Mouse (Mus musculus): ENCODE results near the gene Naxd.
"Not testable (repeated sequence)": the region's sequence is repeated elsewhere in the genome, so short reads cannot be mapped to it uniquely, and the experiment has no call there.

Naxd gene

GRCm38 (mm10) chr8:11471309-11471708 lies 26.0 kb upstream of the Naxd start:
- DNase-seq (ENCODE audit: low read depth in 2 of 2, low spot score in 2 of 2), result no peak

GRCm38 (mm10) chr8:11473072-11473471 lies 24.2 kb upstream of the Naxd start:
- DNase-seq (ENCODE audit: low read depth in 2 of 2, low spot score in 2 of 2), result no peak

DNA sequence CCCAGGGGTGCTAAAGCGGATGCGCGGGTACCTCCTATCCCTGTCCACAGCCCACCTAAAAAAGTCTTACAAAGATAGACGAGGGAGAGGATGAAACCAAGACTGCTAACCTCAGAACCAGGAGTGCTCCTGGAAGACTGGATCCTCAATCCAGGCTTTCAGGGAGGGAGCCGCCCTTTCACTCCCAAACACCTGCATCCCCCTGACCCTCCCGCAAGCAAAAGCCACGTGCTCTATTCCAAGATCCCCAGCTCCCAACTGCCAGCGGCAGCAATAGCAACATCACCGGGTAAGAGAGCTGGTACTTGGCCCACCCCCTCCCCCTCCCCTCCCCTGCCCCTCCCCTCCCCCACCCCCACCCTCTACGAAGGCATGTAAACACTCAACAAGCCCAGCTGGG lies 21.9 kb upstream of the Naxd start:
- DNase-seq (ENCODE audit: low read depth in 2 of 2, low spot score in 2 of 2), result no peak

- DNase-seq (ENCODE audit: low read depth in 2 of 2, low spot score in 2 of 2), result no peak
These were observed 21.4 kb upstream of the Naxd start for GRCm38 (mm10) chr8:11475876-11476275.

DNA sequence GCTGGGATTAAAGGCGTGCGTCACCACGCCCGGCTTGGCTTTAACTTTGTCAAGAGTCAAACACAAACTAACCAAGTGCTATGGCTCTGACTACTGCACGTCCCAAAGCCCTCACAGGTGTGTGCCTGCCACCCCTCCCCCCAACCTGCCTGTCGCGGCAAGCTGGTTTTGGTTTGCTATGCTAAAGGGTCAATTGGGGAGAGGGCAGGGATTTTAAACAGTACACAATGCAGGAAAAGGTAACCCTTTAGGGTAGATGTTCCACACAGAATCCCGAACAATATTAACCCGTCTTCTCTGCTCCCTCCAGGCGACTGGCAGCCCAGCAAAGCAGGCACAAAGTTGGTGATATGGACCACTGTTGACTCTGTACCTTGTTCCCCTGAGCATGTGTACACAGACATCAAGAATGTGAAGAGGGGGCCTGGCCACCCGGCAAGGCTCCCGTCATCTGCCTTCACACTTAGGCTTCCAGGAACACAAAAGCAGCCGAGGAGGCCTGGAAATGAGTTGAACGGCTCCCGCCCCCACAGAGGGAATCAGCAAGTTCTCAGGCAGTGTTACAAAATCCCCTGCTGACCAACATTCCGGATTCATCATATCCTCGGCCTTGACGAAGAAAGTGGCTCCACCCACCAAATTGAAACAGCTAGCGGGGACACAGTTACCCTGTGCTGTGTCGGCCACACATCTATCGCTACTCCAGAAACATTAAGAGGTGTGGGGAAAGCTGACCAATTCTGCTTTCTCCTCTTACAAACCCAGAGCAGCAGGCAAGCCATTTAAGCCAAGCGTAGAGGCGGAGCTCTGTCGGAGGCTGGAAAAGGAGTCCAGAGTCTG lies 20.7 kb upstream of the Naxd start:
- DNase-seq (ENCODE audit: low read depth in 2 of 2, low spot score in 2 of 2), result no peak

GRCm38 (mm10) chr8:11477178-11477553 lies 20.1 kb upstream of the Naxd start:
- no peak for DNase-seq (ENCODE audit: low read depth in 2 of 2, low spot score in 2 of 2)

DNA sequence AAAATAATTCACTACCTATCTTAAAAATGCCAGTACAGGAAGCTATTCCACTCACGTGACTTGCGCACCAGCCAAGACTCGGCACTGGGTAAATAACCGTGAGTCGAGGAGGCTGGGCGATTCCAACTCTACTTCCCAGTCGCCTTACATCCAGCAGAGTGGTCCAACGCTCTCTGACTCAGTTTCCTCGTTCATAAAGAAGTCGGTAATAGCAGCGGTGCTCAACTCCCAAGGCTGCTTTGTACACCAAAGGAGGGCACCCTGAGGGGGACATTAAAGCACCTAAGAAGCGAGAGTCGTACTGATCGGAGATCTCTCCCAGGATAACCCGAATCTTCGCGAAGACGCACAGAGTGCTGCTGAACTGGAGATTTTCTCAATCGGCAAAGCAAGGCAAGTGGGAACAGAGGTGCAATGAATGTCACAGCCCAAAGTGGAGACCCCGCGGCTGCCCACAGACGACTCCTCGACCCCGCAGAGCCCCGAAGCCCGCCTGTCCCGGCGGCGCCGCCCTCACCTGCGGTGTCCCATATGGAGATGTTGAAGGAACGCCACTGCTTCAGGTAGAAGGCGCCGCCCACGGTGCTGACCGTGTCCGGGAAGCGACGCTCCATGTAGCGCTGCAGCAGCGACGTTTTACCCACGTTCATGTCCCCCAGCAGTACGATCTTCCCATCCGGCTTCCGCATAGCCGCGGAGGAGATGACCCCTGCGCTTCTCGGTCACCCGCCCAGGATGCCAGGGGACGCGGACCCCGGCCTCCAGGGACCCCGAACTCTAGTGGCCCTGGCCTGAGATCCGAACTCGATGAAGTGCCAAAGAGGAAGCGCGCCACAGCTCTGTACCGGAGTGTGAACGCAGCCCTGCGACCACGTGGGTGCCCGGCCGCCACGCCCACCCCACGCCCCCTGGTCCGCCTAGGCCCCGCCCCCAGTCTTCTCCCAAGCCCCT lies 19.2 kb upstream of the Naxd start, which contains the start of gene Rab20:
Gene Rab20 (minus strand): TSS at position 900 of the 951 bp plus-strand sequence.
- DNase-seq (ENCODE audit: low read depth in 2 of 2, low spot score in 2 of 2), result peak; percentile 19 to 31

GRCm38 (mm10) chr8:11478807-11479527 lies 18.3 kb upstream of the Naxd start:
- no peak for DNase-seq (ENCODE audit: low read depth in 2 of 2, low spot score in 2 of 2)

- no peak for DNase-seq (ENCODE audit: low read depth in 2 of 2, low spot score in 2 of 2)
These were observed 17.7 kb upstream of the Naxd start for GRCm38 (mm10) chr8:11479591-11479990.

DNA sequence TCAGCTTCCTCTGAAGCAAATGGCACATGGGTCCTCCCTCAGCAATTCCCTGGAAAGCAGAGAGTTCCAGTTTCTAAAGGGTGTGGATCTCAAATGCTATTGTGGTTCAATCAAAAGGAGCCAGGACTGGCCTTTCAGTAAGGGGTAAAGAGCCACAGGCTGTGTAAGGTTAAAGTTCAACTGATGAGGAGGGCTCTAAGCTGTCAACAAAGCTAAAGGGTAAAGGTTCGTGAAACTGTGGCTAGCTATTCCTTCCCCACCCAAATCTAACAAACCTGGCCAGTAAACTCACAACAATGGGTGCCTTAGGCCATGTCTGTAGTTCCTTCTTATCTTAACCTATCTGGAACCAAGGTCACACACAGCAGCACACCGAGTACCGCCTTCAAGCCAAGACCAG lies 15.4 kb upstream of the Naxd start:
- DNase-seq (ENCODE audit: low read depth in 2 of 2, low spot score in 2 of 2), result no peak

- DNase-seq (ENCODE audit: low read depth in 2 of 2, low spot score in 2 of 2), result no peak
These were observed 14.8 kb upstream of the Naxd start for GRCm38 (mm10) chr8:11482537-11482936.

- peak; percentile 69 to 75 for DNase-seq (ENCODE audit: low read depth in 2 of 2, low spot score in 2 of 2)
These were observed 11.2 kb upstream of the Naxd start for GRCm38 (mm10) chr8:11486142-11486541.

DNA sequence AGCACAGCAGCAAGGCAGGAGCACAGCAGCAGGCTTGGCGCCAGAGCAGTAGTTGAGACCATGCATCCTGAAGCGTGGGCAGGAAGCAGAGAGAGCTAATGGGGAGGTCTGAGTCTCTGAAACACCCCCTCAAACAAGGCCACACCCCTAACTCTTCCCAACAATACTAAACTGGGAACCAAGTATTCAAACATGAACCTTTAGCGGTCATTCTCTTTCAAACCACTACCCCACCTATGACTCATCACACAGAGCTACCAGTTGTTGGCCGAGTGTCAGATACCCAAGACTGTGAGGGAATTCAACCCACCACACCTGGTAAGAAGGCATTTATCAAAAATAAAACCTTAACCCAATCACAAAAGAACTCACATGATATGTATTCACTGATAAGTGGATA lies 10.1 kb upstream of the Naxd start:
- DNase-seq (ENCODE audit: low read depth in 2 of 2, low spot score in 2 of 2), result no peak

GRCm38 (mm10) chr8:11492340-11492739 lies 5.0 kb upstream of the Naxd start:
- DNase-seq (ENCODE audit: low read depth in 2 of 2, low spot score in 2 of 2), result not testable (repeated sequence)

DNA sequence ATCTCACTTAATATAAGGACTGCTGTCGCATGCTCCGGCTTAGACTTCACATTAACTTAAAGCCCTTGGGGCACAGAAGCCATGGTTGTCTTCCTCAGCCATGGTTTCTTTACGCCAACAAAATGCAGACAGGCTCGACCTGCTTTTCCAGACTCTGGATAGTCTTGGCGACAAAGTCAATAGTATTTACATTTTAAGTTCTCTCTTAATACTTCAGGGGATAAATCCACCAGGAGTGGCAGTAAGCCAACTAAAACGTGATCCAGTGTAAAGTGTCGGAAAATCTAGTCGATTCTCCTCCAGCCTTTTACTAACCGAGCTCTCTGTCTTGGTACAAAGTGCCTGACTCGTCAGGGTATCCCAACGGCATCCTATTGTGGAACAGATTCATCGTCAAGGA lies 975 bp downstream of the Naxd start:
- no peak for DNase-seq (ENCODE audit: low read depth in 2 of 2, low spot score in 2 of 2)

GRCm38 (mm10) chr8:11498786-11499485 lies 1.6 kb downstream of the Naxd start:
- no peak for DNase-seq (ENCODE audit: low read depth in 2 of 2, low spot score in 2 of 2)

GRCm38 (mm10) chr8:11503476-11504232 lies 6.3 kb downstream of the Naxd start:
- no peak for DNase-seq (ENCODE audit: low read depth in 2 of 2, low spot score in 2 of 2)

DNA sequence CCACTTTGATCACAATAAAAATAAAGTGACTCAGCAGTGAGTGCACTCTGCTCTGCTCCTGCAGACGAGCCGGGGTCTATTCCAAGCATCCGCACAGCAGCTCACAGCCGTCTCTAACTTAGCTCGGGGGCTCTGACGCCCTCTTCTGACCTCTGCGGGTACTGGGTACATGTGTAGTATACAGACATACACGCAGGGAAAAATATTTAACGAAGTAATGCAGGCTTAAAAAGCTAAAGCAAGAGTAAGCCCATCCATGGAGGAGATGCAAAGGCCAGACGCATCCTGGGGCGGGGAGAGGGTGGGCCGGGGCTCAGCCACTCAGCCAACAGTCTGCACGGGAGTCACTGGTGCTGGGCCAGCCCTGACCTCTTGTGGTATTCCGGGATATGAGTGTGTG lies 8.8 kb downstream of the Naxd start:
- no peak for DNase-seq (ENCODE audit: low read depth in 2 of 2, low spot score in 2 of 2)

GRCm38 (mm10) chr8:11506802-11507201 lies 9.5 kb downstream of the Naxd start:
- peak; percentile 22 to 56 for DNase-seq (ENCODE audit: low read depth in 2 of 2, low spot score in 2 of 2)

- DNase-seq (ENCODE audit: low read depth in 2 of 2, low spot score in 2 of 2), result no peak
These were observed 11.6 kb downstream of the Naxd start for GRCm38 (mm10) chr8:11508880-11509279.
